Mouse (Mus musculus): ENCODE data around the gene Psmd11. TPM values are rescaled to one million over a fixed set of nuclear protein-coding genes. Genes with fewer than 3 reads are reported as not detected.

The Psmd11 gene
- polyA plus RNA-seq, 2 experiments = 56.8 to 152 TPM

DNA sequence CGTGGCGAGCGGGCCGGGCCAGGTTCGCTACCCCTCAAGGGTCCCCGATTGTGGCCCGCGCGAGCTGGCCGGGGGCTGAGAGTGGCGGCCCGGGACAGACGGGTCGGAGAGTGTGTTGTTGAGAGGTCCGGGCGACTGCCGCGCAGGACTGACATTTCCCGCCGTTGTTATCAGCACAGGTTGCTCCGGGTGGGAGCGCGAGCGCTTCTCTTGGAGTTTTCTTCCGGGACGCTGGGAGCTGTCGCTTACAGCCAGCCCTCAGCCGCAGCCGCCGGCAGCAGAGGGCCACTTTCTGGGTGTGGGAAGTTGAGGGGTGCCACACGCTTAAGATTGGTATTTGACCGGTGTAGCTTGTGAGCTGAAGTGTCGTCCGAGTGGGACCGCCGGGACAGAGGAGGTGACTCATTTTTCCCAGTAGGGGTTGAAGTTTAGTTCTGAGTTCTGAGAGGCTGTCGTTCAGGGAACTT lies 627 bp downstream of the Psmd11 start:
- WGBS (ENCODE audit: insufficient replicate concordance) = under 1% methylated on average over 37 of the region's 37 CpGs
- peak; percentile 68 for ATAC-seq (ENCODE audit: insufficient read depth)

DNA sequence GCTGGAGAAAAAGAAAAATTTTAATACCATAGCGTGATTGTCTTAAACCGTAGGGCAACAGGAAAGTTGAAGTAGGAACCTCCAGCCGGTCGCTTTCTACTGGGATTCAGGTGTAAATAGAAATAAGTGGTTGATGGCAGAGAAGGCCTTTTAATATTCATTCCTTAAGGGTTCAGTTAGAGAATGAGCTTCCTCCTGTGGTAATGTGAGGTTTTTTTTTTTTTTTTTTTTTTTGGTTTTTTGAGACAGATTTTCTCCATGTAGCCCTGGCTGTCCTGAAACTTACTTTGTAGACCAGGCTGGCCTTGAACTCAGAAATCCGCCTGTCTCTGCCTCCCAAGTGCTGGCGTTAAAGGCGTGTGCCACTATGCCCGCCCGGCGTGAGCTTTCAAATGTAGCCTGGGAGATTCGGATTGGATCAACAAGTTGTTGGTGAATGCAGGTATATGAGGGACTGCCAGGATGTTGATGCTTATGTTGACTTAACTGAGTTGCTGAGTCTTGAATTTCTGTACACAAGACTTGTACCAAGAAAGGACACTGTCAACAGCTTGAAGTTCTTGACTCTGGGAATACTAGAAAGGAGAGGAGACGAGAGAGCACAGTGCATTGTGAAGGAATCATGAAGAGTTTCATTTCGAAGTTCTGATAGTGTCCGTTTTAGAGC lies 1.2 kb downstream of the Psmd11 start:
- 43% methylated on average over 14 of the region's 14 CpGs for WGBS (ENCODE audit: insufficient replicate concordance)
- no peak for TF ChIP-seq CTCF (IDR thresholded peaks at IDR 0.05; ENCODE audit: low read depth)
- Histone ChIP-seq H3K4me2 (ENCODE audit: low read depth) (peak overlapping the region; percentile 79), H3K9ac (replicated peaks) (peak overlapping the region; percentile 94), H3K4me1 (replicated peaks; ENCODE audit: control insufficient read depth in 2 of 2, insufficient read depth in 2 of 2, low read length in 1 of 2) (peaks cover 4 to 5% of the 10 kb centered on the region in 2 experiments), H3K27me3 (ENCODE audit: control insufficient read depth, insufficient read depth, low read length) (no peaks in the 10 kb centered on the region), H3K4me3 (ENCODE audit: insufficient read depth in 1 of 2, low read depth in 2 of 2, low read length in 2 of 2) (peak overlapping the region; percentile 75 to 85), H3K9me3 (ENCODE audit: control insufficient read depth, low read length) (no peaks in the 10 kb centered on the region), H3K36me3 (replicated peaks; ENCODE audit: control insufficient read depth, insufficient read depth, low read depth) (peaks cover 24% of the 10 kb centered on the region), H3K27ac (peak overlapping the region; percentile 61)
- no peak for DNase-seq (ENCODE audit: low read depth in 3 of 3, low spot score in 3 of 3)
- ATAC-seq (ENCODE audit: insufficient read depth) = no peak

More for the DNA sequence above, 627 bp downstream of the Psmd11 start:
- Histone ChIP-seq H3K4me3 (ENCODE audit: insufficient read depth in 1 of 2, low read depth in 2 of 2, low read length in 2 of 2) (peak overlapping the region; percentile 75 to 85), H3K27me3 (ENCODE audit: control insufficient read depth, insufficient read depth, low read length) (no peaks in the 10 kb centered on the region), H3K9ac (replicated peaks) (peak overlapping the region; percentile 94), H3K36me3 (replicated peaks; ENCODE audit: control insufficient read depth, insufficient read depth, low read depth) (peaks cover 21% of the 10 kb centered on the region), H3K4me1 (replicated peaks; ENCODE audit: control insufficient read depth in 2 of 2, insufficient read depth in 2 of 2, low read length in 1 of 2) (peaks cover 4 to 5% of the 10 kb centered on the region in 2 experiments), H3K4me2 (ENCODE audit: low read depth) (peak overlapping the region; percentile 79), H3K9me3 (ENCODE audit: control insufficient read depth, low read length) (no peaks in the 10 kb centered on the region), H3K27ac (peak overlapping the region; percentile 61)
- peak; percentile 38 to 48 (median 47) for DNase-seq (ENCODE audit: low read depth in 3 of 3, low spot score in 3 of 3)
- TF ChIP-seq EP300 (IDR thresholded peaks at IDR 0.05; ENCODE audit: low read depth) = no peak

DNA sequence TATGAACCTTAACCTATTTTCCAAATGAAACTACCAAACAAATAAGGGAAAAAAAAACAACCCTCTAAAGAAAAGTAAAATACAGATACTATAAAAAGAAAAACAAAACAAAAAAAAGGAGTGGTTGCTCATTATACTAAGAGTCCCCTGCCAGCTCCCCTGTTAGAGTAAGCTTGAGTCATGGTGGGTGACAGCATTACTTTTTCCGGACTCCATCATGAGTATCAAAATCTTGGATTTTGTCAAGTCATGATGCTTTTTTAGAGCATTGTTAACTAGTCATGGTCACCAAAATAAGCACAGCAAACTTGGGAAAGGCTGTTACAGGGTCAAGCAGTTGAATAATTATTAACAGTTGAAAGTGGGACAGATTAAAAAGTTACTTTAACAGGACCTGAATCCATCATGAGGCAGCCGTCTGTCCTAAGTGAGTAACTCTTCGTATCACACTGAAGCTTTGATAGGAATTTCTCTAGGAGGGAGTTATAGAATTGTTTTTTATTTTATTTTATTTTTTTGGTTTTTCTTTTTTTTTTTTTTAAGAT lies 2.0 kb downstream of the Psmd11 start:
- Histone ChIP-seq H3K27me3 (ENCODE audit: control insufficient read depth, insufficient read depth, low read length) (no peaks in the 10 kb centered on the region), H3K4me1 (replicated peaks; ENCODE audit: control insufficient read depth in 2 of 2, insufficient read depth in 2 of 2, low read length in 1 of 2) (peaks cover 4 to 5% of the 10 kb centered on the region in 2 experiments), H3K27ac (no peak overlapping the region), H3K36me3 (replicated peaks; ENCODE audit: control insufficient read depth, insufficient read depth, low read depth) (peaks cover 29% of the 10 kb centered on the region), H3K9ac (replicated peaks) (no peak overlapping the region), H3K4me3 (ENCODE audit: insufficient read depth in 1 of 2, low read depth in 2 of 2, low read length in 2 of 2) (no peak overlapping the region), H3K9me3 (ENCODE audit: control insufficient read depth, low read length) (no peaks in the 10 kb centered on the region), H3K4me2 (ENCODE audit: low read depth) (peak overlapping the region; percentile 79; the same call in 1 of the 2 replicates)
- DNase-seq (ENCODE audit: low read depth in 3 of 3, low spot score in 3 of 3) (no peak), ATAC-seq (ENCODE audit: insufficient read depth) (no peak)
- WGBS (ENCODE audit: insufficient replicate concordance) = 82% methylated on average over 3 of the region's 3 CpGs
- TF ChIP-seq EP300 (IDR thresholded peaks at IDR 0.05; ENCODE audit: low read depth) (no peak), CTCF (IDR thresholded peaks at IDR 0.05; ENCODE audit: low read depth) (no peak)

DNA sequence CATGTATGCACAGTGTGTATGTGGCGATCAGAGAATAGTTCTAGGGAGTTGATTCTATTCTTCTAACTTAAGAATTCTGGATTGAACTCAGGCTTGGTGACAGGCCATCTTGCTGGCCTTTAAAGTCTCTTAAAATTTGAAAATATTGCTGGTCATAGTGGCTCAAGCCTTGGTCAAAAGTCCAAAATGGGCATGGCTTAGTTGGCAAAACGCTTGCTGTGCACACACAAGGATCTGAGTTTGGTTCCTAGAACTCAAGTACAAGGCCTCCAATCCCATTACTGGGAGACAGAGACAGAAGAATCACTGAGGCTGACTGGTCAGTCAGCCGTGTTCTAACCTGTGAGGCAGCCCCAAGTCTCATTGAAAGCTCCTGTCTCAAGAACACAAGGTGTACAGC lies 18.5 kb downstream of the Psmd11 start:
- Histone ChIP-seq H3K27me3 (ENCODE audit: control insufficient read depth, insufficient read depth, low read length) (no peaks in the 10 kb centered on the region), H3K36me3 (replicated peaks; ENCODE audit: control insufficient read depth, insufficient read depth, low read depth) (peaks cover 57% of the 10 kb centered on the region), H3K9ac (replicated peaks) (no peak overlapping the region), H3K4me2 (ENCODE audit: low read depth) (no peak overlapping the region), H3K4me1 (replicated peaks; ENCODE audit: control insufficient read depth in 2 of 2, insufficient read depth in 2 of 2, low read length in 1 of 2) (no peaks in the 10 kb centered on the region), H3K27ac (no peak overlapping the region), H3K4me3 (ENCODE audit: insufficient read depth in 1 of 2, low read depth in 2 of 2, low read length in 2 of 2) (no peak overlapping the region), H3K9me3 (ENCODE audit: control insufficient read depth, low read length) (no peaks in the 10 kb centered on the region)
- WGBS (ENCODE audit: insufficient replicate concordance) = 80% methylated on average over 3 of the region's 3 CpGs
- TF ChIP-seq CTCF (IDR thresholded peaks at IDR 0.05; ENCODE audit: low read depth) = no peak
- no peak for TF ChIP-seq EP300 (IDR thresholded peaks at IDR 0.05; ENCODE audit: low read depth)
- ATAC-seq (ENCODE audit: insufficient read depth) (no peak), DNase-seq (ENCODE audit: low read depth in 3 of 3, low spot score in 3 of 3) (no peak)

DNA sequence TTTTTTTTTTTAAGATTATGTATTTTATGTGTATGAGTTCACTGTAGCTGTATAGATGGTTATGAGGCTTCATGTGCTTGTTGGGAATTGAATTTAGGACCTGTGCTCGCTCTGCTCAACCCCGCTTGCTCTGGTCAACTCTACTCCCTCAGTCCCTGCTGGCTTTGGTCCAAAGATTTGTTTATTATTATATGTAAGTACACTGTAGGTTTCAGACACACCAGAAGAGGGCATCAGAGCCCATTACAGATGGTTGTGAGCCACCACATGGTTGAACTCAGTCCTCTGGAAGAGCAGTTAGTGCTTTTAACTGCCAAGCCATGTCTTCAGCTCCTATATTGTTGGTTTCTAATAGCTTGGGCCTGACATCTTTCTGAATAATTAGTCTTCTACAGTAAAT lies 21.4 kb downstream of the Psmd11 start:
- Histone ChIP-seq H3K4me2 (ENCODE audit: low read depth) (no peak overlapping the region), H3K4me1 (replicated peaks; ENCODE audit: control insufficient read depth in 2 of 2, insufficient read depth in 2 of 2, low read length in 1 of 2) (no peaks in the 10 kb centered on the region), H3K9ac (replicated peaks) (no peak overlapping the region), H3K9me3 (ENCODE audit: control insufficient read depth, low read length) (no peaks in the 10 kb centered on the region), H3K27ac (no peak overlapping the region), H3K27me3 (ENCODE audit: control insufficient read depth, insufficient read depth, low read length) (no peaks in the 10 kb centered on the region), H3K36me3 (replicated peaks; ENCODE audit: control insufficient read depth, insufficient read depth, low read depth) (peaks cover 52% of the 10 kb centered on the region), H3K4me3 (ENCODE audit: insufficient read depth in 1 of 2, low read depth in 2 of 2, low read length in 2 of 2) (no peak overlapping the region)
- 89% methylated on average over 2 of the region's 2 CpGs for WGBS (ENCODE audit: insufficient replicate concordance)
- no peak for TF ChIP-seq EP300 (IDR thresholded peaks at IDR 0.05; ENCODE audit: low read depth)
- no peak for TF ChIP-seq CTCF (IDR thresholded peaks at IDR 0.05; ENCODE audit: low read depth)
- ATAC-seq (ENCODE audit: insufficient read depth) = no peak
- DNase-seq (ENCODE audit: low read depth in 3 of 3, low spot score in 3 of 3) = no peak

Measured in liver, embryonic 14.5 days (tissue).